Mouse (Mus musculus): ENCODE measurements around the gene Tiparp. TPM values are rescaled to one million over a fixed set of nuclear protein-coding genes. Genes with fewer than 3 reads are reported as not detected.

Tiparp gene
- polyA plus RNA-seq, 2 experiments, result 1.5 to 6.1 TPM

GRCm38 (mm10) chr3:65579260-65579921 is 51.2 kb downstream of the Tiparp start:
- ATAC-seq (ENCODE audit: insufficient read depth), result 0 out of 2 replicates have a peak, but pooled peaks have one; percentile 41
- DNase-seq (ENCODE audit: low read depth in 3 of 3, low spot score in 3 of 3), result no peak
- no peak for TF ChIP-seq EP300 (IDR thresholded peaks at IDR 0.05; ENCODE audit: low read depth)
- no peak for TF ChIP-seq CTCF (IDR thresholded peaks at IDR 0.05; ENCODE audit: low read depth)

DNA sequence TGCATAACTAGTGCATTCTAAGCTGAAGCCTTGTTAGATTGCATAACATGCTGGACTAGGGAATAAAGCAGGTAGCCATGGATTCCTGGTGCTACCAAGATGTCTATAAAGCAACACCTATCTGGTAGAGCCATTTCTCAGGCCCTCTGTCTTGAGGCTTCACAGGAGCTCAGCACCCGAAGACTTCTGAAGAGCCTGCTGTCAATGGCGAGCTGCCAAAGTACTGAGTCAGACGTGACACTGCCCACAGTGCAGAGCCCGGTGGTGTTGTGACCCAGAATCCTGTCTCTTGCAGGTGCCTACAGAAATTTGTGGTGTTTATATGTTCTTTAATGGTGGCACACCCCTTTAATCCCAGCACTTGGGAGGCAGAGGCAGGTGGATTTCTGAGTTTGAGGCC is 53.4 kb downstream of the Tiparp start:
- Histone ChIP-seq H3K36me3 (replicated peaks; ENCODE audit: control insufficient read depth, insufficient read depth, low read depth) (no peaks in the 10 kb centered on the region), H3K27ac (no peak overlapping the region), H3K4me3 (ENCODE audit: insufficient read depth in 1 of 2, low read depth in 2 of 2, low read length in 2 of 2) (no peak overlapping the region), H3K9me3 (ENCODE audit: control insufficient read depth, low read length) (no peaks in the 10 kb centered on the region), H3K9ac (replicated peaks) (no peak overlapping the region), H3K27me3 (ENCODE audit: control insufficient read depth, insufficient read depth, low read length) (no peaks in the 10 kb centered on the region), H3K4me2 (ENCODE audit: low read depth) (no peak overlapping the region), H3K4me1 (replicated peaks; ENCODE audit: control insufficient read depth in 2 of 2, insufficient read depth in 2 of 2, low read length in 1 of 2) (peaks cover 0 to 18% of the 10 kb centered on the region in 2 experiments; a peak in 2 of 4 replicates)
- no peak for TF ChIP-seq CTCF (IDR thresholded peaks at IDR 0.05; ENCODE audit: low read depth)
- TF ChIP-seq EP300 (IDR thresholded peaks at IDR 0.05; ENCODE audit: low read depth), result no peak
- ATAC-seq (ENCODE audit: insufficient read depth) (no peak), DNase-seq (ENCODE audit: low read depth in 3 of 3, low spot score in 3 of 3) (no peak)
- 53% methylated on average over 4 of the region's 4 CpGs for WGBS (ENCODE audit: insufficient replicate concordance)

More at GRCm38 (mm10) chr3:65579260-65579921, 51.2 kb downstream of the Tiparp start:
- Histone ChIP-seq H3K4me2 (ENCODE audit: low read depth) (no peak overlapping the region), H3K9ac (replicated peaks) (no peak overlapping the region), H3K4me1 (replicated peaks; ENCODE audit: control insufficient read depth in 2 of 2, insufficient read depth in 2 of 2, low read length in 1 of 2) (peaks cover 0 to 9% of the 10 kb centered on the region in 2 experiments; a peak in 2 of 4 replicates), H3K27ac (no peak overlapping the region), H3K27me3 (ENCODE audit: control insufficient read depth, insufficient read depth, low read length) (no peaks in the 10 kb centered on the region), H3K4me3 (ENCODE audit: insufficient read depth in 1 of 2, low read depth in 2 of 2, low read length in 2 of 2) (no peak overlapping the region), H3K36me3 (replicated peaks; ENCODE audit: control insufficient read depth, insufficient read depth, low read depth) (no peaks in the 10 kb centered on the region), H3K9me3 (ENCODE audit: control insufficient read depth, low read length) (no peaks in the 10 kb centered on the region)
- WGBS (ENCODE audit: insufficient replicate concordance), result 57% methylated on average over 12 of the region's 12 CpGs

DNA sequence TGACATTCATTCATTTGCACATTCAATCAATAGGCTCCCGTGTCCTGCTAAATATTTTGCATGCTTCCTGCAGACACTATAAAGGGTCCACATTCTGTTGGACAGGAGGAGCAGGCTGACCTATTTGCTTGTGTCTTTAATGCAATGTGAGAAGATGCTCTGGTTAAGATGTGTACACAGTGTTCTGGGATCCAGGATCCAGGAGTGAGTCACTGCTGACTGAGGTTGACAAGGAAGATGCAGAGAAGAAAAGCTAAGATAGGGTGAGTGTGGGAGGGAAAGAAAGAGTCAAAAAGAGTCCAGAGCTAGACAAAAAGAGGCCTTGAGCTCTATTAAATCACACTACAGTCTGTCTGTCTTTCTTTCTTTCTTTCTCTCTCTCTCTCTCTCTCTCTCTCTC is 56.1 kb downstream of the Tiparp start:
- Histone ChIP-seq H3K4me1 (replicated peaks; ENCODE audit: control insufficient read depth in 2 of 2, insufficient read depth in 2 of 2, low read length in 1 of 2) (peaks cover 0 to 15% of the 10 kb centered on the region in 2 experiments; a peak in 2 of 4 replicates), H3K4me2 (ENCODE audit: low read depth) (no peak overlapping the region), H3K27ac (no peak overlapping the region), H3K27me3 (ENCODE audit: control insufficient read depth, insufficient read depth, low read length) (no peaks in the 10 kb centered on the region), H3K4me3 (ENCODE audit: insufficient read depth in 1 of 2, low read depth in 2 of 2, low read length in 2 of 2) (no peak overlapping the region), H3K36me3 (replicated peaks; ENCODE audit: control insufficient read depth, insufficient read depth, low read depth) (no peaks in the 10 kb centered on the region), H3K9me3 (ENCODE audit: control insufficient read depth, low read length) (no peaks in the 10 kb centered on the region), H3K9ac (replicated peaks) (no peak overlapping the region)
- DNase-seq (ENCODE audit: low read depth in 3 of 3, low spot score in 3 of 3) (no peak), ATAC-seq (ENCODE audit: insufficient read depth) (no peak)
- WGBS (ENCODE audit: insufficient replicate concordance), result 56% methylated on average over 1 of the region's 1 CpGs
- no peak for TF ChIP-seq EP300 (IDR thresholded peaks at IDR 0.05; ENCODE audit: low read depth)
- no peak for TF ChIP-seq CTCF (IDR thresholded peaks at IDR 0.05; ENCODE audit: low read depth)

DNA sequence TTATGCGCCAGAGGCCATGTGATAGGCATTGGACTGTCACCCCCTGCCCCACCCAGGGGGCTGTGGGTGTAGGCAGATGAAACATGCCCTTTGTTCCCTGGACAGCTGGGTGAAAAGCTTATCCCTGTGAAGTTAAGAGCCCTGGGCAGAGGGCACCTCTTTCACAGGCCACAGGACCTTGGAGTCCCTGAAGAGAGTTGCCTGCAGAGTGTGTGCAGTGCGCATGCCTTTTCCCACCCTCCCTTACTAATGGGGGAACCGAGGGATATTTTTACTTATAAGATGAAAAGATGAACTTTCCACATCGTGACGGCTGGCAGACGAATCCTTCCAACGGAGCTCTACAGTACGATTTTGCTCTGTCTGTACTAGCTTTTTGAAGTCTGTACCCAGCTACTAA is 57.1 kb downstream of the Tiparp start:
- H3K36me3 ChIP-seq (replicated peaks; ENCODE audit: control insufficient read depth, insufficient read depth, low read depth), result no peaks in the 10 kb centered on the region
- no peak overlapping the region for H3K4me2 ChIP-seq (ENCODE audit: low read depth)
- H3K4me3 ChIP-seq (ENCODE audit: insufficient read depth in 1 of 2, low read depth in 2 of 2, low read length in 2 of 2), result no peak overlapping the region
- H3K27ac ChIP-seq, result no peak overlapping the region
- DNase-seq (ENCODE audit: low read depth in 3 of 3, low spot score in 3 of 3), result no peak
- WGBS (ENCODE audit: insufficient replicate concordance), result 74% methylated on average over 8 of the region's 8 CpGs
- no peaks in the 10 kb centered on the region for H3K9me3 ChIP-seq (ENCODE audit: control insufficient read depth, low read length)
- ATAC-seq (ENCODE audit: insufficient read depth), result no peak
- no peak for TF ChIP-seq CTCF (IDR thresholded peaks at IDR 0.05; ENCODE audit: low read depth)
- no peak for TF ChIP-seq EP300 (IDR thresholded peaks at IDR 0.05; ENCODE audit: low read depth)
- H3K4me1 ChIP-seq (replicated peaks; ENCODE audit: control insufficient read depth in 2 of 2, insufficient read depth in 2 of 2, low read length in 1 of 2), result peaks cover 0 to 11% of the 10 kb centered on the region in 2 experiments; a peak in 2 of 4 replicates
- no peaks in the 10 kb centered on the region for H3K27me3 ChIP-seq (ENCODE audit: control insufficient read depth, insufficient read depth, low read length)
- no peak overlapping the region for H3K9ac ChIP-seq (replicated peaks)

DNA sequence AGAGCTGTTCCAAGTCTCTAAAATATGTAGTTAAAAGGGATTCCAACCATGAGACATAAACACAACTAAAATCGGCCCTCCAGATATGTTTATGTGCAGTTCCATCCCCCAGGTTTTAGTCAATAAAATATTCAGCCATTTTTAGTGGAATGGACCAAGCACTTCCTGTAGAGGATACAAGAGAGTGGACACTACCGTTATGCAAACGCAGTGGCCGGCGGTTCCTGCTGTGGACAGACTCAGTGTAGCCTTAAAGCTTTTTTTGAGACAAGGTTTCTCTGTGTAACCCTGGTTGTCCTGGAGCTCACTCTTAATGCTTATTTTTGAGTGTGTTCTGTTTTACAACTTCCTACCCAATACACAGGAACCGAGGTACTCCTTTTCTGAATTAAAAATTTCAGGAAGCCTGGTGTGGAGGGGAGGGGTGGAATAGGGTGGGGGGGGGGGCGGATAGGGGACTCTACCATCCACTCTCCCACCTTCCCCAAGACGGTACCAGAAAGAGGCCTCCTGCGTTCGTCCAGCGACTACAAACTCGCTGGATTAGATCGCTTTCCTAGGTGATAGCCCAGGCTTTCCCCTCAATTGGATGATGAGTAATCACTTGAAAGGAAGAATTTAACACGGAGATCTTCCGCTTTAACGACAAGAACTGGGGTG is 57.7 kb downstream of the Tiparp start:
- DNase-seq (ENCODE audit: low read depth in 3 of 3, low spot score in 3 of 3) (no peak), ATAC-seq (ENCODE audit: insufficient read depth) (no peak)
- Histone ChIP-seq H3K4me2 (ENCODE audit: low read depth) (peak overlapping the region; percentile 49), H3K9me3 (ENCODE audit: control insufficient read depth, low read length) (no peaks in the 10 kb centered on the region), H3K27ac (no peak overlapping the region), H3K4me3 (ENCODE audit: insufficient read depth in 1 of 2, low read depth in 2 of 2, low read length in 2 of 2) (peak overlapping the region; percentile 4 to 13; a peak in 2 of 4 replicates), H3K4me1 (replicated peaks; ENCODE audit: control insufficient read depth in 2 of 2, insufficient read depth in 2 of 2, low read length in 1 of 2) (peaks cover 0 to 11% of the 10 kb centered on the region in 2 experiments; a peak in 2 of 4 replicates), H3K27me3 (ENCODE audit: control insufficient read depth, insufficient read depth, low read length) (no peaks in the 10 kb centered on the region), H3K36me3 (replicated peaks; ENCODE audit: control insufficient read depth, insufficient read depth, low read depth) (no peaks in the 10 kb centered on the region), H3K9ac (replicated peaks) (no peak overlapping the region)
- TF ChIP-seq CTCF (IDR thresholded peaks at IDR 0.05; ENCODE audit: low read depth) (no peak), EP300 (IDR thresholded peaks at IDR 0.05; ENCODE audit: low read depth) (no peak)
- 19% methylated on average over 16 of the region's 16 CpGs for WGBS (ENCODE audit: insufficient replicate concordance)
